Mouse (Mus musculus): ENCODE results near the gene Bms1. TPM values are rescaled to one million over a fixed set of nuclear protein-coding genes. Genes with fewer than 3 reads are reported as not detected.

Gene Bms1
- polyA plus RNA-seq, 1 experiment, result 83.3 TPM

DNA sequence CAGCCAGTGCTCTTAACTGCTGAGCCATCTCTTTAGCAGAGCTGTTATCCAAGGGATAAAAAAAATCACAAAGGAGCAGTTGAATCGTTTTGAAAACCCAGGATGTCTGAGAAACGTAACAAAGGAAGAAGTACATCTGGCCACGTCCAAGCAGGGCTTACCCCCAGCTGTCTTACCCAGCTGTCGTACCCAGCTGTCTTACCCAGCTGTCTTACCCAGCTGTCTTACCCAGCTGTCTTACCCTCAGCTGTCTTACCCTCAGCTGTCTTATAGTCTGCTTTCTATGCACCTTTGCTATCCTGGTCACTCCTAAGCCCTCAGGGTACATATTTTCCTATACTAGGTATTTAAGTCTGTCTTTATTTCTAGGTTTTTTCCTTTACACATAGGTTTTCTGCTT lies 12.2 kb upstream of the Bms1 start:
- H3K27ac ChIP-seq (ENCODE audit: insufficient read depth, low read length), result no peak overlapping the region
- H3K36me3 ChIP-seq (ENCODE audit: control insufficient read depth, insufficient read depth, low read length, poor library complexity, severe bottlenecking), result no peaks in the 10 kb centered on the region
- no peaks in the 10 kb centered on the region for H3K9me3 ChIP-seq (replicated peaks; ENCODE audit: control insufficient read depth, insufficient read depth, low read length, poor library complexity, severe bottlenecking)
- H3K27me3 ChIP-seq (ENCODE audit: control insufficient read depth, insufficient read depth, low read length, poor library complexity, severe bottlenecking), result no peaks in the 10 kb centered on the region
- no peaks in the 10 kb centered on the region for H3K4me1 ChIP-seq (ENCODE audit: control insufficient read depth, insufficient read depth, low read length)
- no peak for TF ChIP-seq POLR2A (IDR thresholded peaks at IDR 0.05; ENCODE audit: insufficient read depth, low read length)
- no peak for TF ChIP-seq EP300 (IDR thresholded peaks at IDR 0.05; ENCODE audit: insufficient read depth, low read depth, low read length)
- no peak for TF ChIP-seq CTCF (IDR thresholded peaks at IDR 0.05; ENCODE audit: low read depth, low read length)
- H3K9ac ChIP-seq (ENCODE audit: low read depth, poor library complexity, severe bottlenecking), result no peak overlapping the region
- no peak overlapping the region for H3K4me3 ChIP-seq (ENCODE audit: low read depth, low read length)

DNA sequence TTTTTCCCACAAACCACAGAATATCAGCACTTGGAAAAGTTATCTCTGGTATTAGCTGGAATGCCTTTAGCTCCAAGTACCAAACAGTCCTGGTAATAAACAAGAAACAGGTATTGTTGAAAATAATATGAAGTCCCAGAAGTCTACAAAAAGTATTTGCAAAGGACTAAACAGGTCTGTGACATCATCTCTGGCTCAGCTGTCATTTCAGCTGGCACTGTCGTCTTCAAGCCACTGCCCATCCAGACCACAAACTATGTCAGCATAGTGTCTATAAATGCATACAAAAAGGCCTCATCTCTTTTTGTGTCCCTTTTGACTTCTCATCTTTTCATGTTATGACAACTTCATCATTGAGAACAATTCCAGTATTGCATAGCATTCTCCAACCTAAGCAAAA lies 7.4 kb upstream of the Bms1 start:
- Histone ChIP-seq H3K36me3 (ENCODE audit: control insufficient read depth, insufficient read depth, low read length, poor library complexity, severe bottlenecking) (no peaks in the 10 kb centered on the region), H3K9me3 (replicated peaks; ENCODE audit: control insufficient read depth, insufficient read depth, low read length, poor library complexity, severe bottlenecking) (no peaks in the 10 kb centered on the region), H3K4me1 (ENCODE audit: control insufficient read depth, insufficient read depth, low read length) (no peaks in the 10 kb centered on the region), H3K9ac (ENCODE audit: low read depth, poor library complexity, severe bottlenecking) (no peak overlapping the region), H3K27ac (ENCODE audit: insufficient read depth, low read length) (no peak overlapping the region), H3K4me3 (ENCODE audit: low read depth, low read length) (no peak overlapping the region), H3K27me3 (ENCODE audit: control insufficient read depth, insufficient read depth, low read length, poor library complexity, severe bottlenecking) (no peaks in the 10 kb centered on the region)
- TF ChIP-seq POLR2A (IDR thresholded peaks at IDR 0.05; ENCODE audit: insufficient read depth, low read length) (no peak), EP300 (IDR thresholded peaks at IDR 0.05; ENCODE audit: insufficient read depth, low read depth, low read length) (no peak), CTCF (IDR thresholded peaks at IDR 0.05; ENCODE audit: low read depth, low read length) (no peak)

DNA sequence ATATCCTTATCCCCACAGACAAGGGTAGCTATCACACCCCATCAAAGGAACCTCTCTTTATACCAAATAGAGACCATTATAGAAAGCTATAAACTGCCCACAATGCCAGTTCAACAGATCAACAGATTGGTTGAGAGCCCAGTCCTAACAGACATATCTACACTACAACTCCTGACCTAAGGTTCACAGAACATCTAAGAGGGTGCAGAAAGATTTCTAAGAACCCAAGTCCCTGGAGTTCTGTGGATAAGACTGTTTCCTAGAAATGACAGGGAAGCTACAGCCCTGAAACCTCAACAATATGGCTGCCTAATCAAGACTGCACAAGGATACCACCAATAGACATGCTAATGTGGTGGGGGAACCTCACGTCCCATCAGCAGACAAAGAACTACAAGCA lies 8.8 kb downstream of the Bms1 start:
- Histone ChIP-seq H3K4me1 (ENCODE audit: control insufficient read depth, insufficient read depth, low read length) (no peaks in the 10 kb centered on the region), H3K4me3 (ENCODE audit: low read depth, low read length) (no peak overlapping the region), H3K9ac (ENCODE audit: low read depth, poor library complexity, severe bottlenecking) (no peak overlapping the region), H3K27me3 (ENCODE audit: control insufficient read depth, insufficient read depth, low read length, poor library complexity, severe bottlenecking) (no peaks in the 10 kb centered on the region), H3K27ac (ENCODE audit: insufficient read depth, low read length) (no peak overlapping the region), H3K9me3 (replicated peaks; ENCODE audit: control insufficient read depth, insufficient read depth, low read length, poor library complexity, severe bottlenecking) (no peaks in the 10 kb centered on the region), H3K36me3 (ENCODE audit: control insufficient read depth, insufficient read depth, low read length, poor library complexity, severe bottlenecking) (peaks cover 65% of the 10 kb centered on the region)
- TF ChIP-seq POLR2A (IDR thresholded peaks at IDR 0.05; ENCODE audit: insufficient read depth, low read length), result no peak
- no peak for TF ChIP-seq CTCF (IDR thresholded peaks at IDR 0.05; ENCODE audit: low read depth, low read length)
- no peak for TF ChIP-seq EP300 (IDR thresholded peaks at IDR 0.05; ENCODE audit: insufficient read depth, low read depth, low read length)

DNA sequence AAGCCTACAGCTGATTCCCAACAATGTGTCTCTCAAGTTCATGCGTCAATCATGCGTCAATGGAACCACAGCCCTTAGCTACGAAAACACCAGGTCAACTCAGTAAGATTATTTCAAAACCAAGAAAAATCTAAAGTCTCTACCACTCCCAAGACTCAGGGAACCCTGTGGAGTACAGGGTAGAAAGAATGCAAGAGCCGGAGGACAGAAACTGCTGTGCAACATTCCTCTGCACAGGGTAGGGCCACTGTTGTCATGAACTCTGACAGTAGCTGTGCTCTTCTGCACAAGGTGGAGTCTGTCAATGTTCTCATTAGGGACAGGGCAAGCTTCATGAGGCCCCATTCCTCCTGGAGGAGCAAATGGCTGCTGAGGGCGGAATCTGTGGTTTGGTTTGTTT lies 10.8 kb downstream of the Bms1 start:
- Histone ChIP-seq H3K36me3 (ENCODE audit: control insufficient read depth, insufficient read depth, low read length, poor library complexity, severe bottlenecking) (peaks cover 67% of the 10 kb centered on the region), H3K27ac (ENCODE audit: insufficient read depth, low read length) (no peak overlapping the region), H3K9me3 (replicated peaks; ENCODE audit: control insufficient read depth, insufficient read depth, low read length, poor library complexity, severe bottlenecking) (no peaks in the 10 kb centered on the region), H3K9ac (ENCODE audit: low read depth, poor library complexity, severe bottlenecking) (no peak overlapping the region), H3K4me3 (ENCODE audit: low read depth, low read length) (no peak overlapping the region), H3K4me1 (ENCODE audit: control insufficient read depth, insufficient read depth, low read length) (no peaks in the 10 kb centered on the region), H3K27me3 (ENCODE audit: control insufficient read depth, insufficient read depth, low read length, poor library complexity, severe bottlenecking) (no peaks in the 10 kb centered on the region)
- TF ChIP-seq EP300 (IDR thresholded peaks at IDR 0.05; ENCODE audit: insufficient read depth, low read depth, low read length), result no peak
- no peak for TF ChIP-seq CTCF (IDR thresholded peaks at IDR 0.05; ENCODE audit: low read depth, low read length)
- no peak for TF ChIP-seq POLR2A (IDR thresholded peaks at IDR 0.05; ENCODE audit: insufficient read depth, low read length)

DNA sequence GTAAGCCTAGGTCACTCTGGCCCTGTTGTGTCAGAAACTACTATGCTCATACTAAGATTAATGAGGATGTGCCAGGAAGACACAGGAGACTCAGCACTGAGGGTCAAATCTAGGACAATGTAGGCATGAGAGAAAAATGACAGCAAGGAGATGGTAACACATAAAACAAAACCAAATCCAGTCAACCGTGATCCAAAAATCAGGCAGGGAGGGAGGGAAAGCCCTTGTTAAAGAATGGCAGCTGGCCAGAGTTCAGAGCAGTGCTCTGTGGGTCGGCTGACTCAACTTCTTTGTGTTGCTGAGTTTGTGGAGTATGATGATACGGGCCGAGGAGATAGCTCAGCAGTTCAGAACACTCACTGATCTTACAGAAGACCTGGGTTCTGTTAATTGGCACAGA lies 12.9 kb downstream of the Bms1 start:
- Histone ChIP-seq H3K36me3 (ENCODE audit: control insufficient read depth, insufficient read depth, low read length, poor library complexity, severe bottlenecking) (peaks cover 56% of the 10 kb centered on the region), H3K9me3 (replicated peaks; ENCODE audit: control insufficient read depth, insufficient read depth, low read length, poor library complexity, severe bottlenecking) (no peaks in the 10 kb centered on the region), H3K4me3 (ENCODE audit: low read depth, low read length) (no peak overlapping the region), H3K27ac (ENCODE audit: insufficient read depth, low read length) (no peak overlapping the region), H3K4me1 (ENCODE audit: control insufficient read depth, insufficient read depth, low read length) (no peaks in the 10 kb centered on the region), H3K27me3 (ENCODE audit: control insufficient read depth, insufficient read depth, low read length, poor library complexity, severe bottlenecking) (no peaks in the 10 kb centered on the region), H3K9ac (ENCODE audit: low read depth, poor library complexity, severe bottlenecking) (no peak overlapping the region)
- TF ChIP-seq EP300 (IDR thresholded peaks at IDR 0.05; ENCODE audit: insufficient read depth, low read depth, low read length), result no peak
- TF ChIP-seq POLR2A (IDR thresholded peaks at IDR 0.05; ENCODE audit: insufficient read depth, low read length), result no peak
- no peak for TF ChIP-seq CTCF (IDR thresholded peaks at IDR 0.05; ENCODE audit: low read depth, low read length)

DNA sequence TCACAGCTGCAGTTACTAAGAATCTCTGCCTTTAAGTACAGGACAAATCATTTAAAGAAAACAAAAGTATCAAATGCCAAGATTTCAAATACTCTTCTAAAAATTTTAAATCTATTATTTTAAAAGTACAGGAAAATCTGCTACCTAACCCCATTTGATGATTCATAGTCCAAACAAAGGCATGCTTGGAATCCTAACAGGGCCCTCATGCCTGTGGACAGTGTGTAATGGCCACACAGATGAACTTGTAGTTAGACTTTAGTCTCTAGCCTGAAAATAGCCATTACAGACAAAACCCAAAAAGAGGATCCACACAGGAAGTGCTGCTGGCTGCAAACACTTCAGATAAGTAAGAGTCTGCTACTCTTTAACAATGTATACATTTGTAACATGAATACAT lies 28.5 kb downstream of the Bms1 start:
- no peaks in the 10 kb centered on the region for H3K4me1 ChIP-seq (ENCODE audit: control insufficient read depth, insufficient read depth, low read length)
- TF ChIP-seq POLR2A (IDR thresholded peaks at IDR 0.05; ENCODE audit: insufficient read depth, low read length) (no peak), CTCF (IDR thresholded peaks at IDR 0.05; ENCODE audit: low read depth, low read length) (no peak), EP300 (IDR thresholded peaks at IDR 0.05; ENCODE audit: insufficient read depth, low read depth, low read length) (no peak)
- H3K27ac ChIP-seq (ENCODE audit: insufficient read depth, low read length), result no peak overlapping the region
- H3K27me3 ChIP-seq (ENCODE audit: control insufficient read depth, insufficient read depth, low read length, poor library complexity, severe bottlenecking), result no peaks in the 10 kb centered on the region
- H3K9ac ChIP-seq (ENCODE audit: low read depth, poor library complexity, severe bottlenecking), result no peak overlapping the region
- H3K4me3 ChIP-seq (ENCODE audit: low read depth, low read length), result no peak overlapping the region
- no peaks in the 10 kb centered on the region for H3K9me3 ChIP-seq (replicated peaks; ENCODE audit: control insufficient read depth, insufficient read depth, low read length, poor library complexity, severe bottlenecking)
- H3K36me3 ChIP-seq (ENCODE audit: control insufficient read depth, insufficient read depth, low read length, poor library complexity, severe bottlenecking), result peaks cover 62% of the 10 kb centered on the region

Data from ES-Bruce4 (cell line).